Mouse (Mus musculus): ENCODE measurements around the gene Grhpr.
"Not testable (repeated sequence)": the region's sequence is repeated elsewhere in the genome, so short reads cannot be mapped to it uniquely, and the experiment has no call there.

Grhpr gene

DNA sequence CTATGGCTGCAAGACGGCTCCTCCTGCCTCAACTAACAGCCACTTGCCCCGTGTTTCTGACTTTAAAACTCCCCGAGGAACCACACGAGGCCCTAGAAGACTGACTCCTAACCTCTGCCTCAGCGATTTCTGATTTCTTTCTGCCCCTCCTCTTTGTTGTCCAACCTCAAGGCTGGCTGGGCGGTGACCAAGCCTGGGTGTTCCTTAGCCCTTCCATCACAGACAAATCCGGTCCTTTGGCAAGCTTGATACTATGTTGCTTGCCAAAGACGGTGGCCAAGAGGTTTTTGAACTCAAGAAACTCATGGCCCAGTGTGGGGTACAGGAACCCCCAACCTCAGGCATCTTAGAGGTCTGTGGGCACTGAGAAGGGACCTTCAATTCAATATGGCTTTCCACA lies 6.9 kb upstream of the Grhpr start:
- no peak for DNase-seq (ENCODE audit: low spot score in 2 of 2)

DNA sequence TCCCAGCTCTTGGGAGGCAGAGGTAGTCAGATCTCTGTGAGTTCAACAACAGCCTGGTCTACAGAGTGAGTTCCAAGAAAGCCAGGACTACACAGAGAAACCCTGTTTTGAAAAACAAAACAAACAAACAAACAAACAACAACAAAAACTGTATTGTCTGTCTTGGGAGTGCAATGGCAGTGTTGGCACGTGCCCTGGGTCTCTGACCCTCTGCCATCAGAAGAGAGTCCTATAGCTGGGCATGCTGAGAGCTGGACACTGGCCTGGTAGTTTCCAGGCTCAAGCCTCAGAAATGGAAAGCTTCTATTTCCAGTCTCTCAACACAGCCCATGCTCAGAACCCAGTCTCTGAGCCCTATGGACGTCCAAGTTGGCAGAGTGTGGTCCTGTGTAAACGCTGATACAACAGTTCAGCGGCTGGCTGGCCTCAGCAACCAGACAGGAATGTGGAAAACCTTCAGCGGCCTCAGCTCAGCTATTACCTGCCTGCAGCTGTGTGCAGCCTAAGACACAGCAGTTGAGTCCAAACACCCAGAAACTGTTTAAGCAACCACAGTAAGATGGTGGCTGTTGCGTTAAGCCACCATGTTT lies 5.1 kb upstream of the Grhpr start:
- DNase-seq (ENCODE audit: low spot score in 2 of 2), result no peak

- no peak for DNase-seq (ENCODE audit: low spot score in 2 of 2)
Measured at GRCm38 (mm10) chr4:44976921-44977710, 4.1 kb upstream of the Grhpr start.

DNA sequence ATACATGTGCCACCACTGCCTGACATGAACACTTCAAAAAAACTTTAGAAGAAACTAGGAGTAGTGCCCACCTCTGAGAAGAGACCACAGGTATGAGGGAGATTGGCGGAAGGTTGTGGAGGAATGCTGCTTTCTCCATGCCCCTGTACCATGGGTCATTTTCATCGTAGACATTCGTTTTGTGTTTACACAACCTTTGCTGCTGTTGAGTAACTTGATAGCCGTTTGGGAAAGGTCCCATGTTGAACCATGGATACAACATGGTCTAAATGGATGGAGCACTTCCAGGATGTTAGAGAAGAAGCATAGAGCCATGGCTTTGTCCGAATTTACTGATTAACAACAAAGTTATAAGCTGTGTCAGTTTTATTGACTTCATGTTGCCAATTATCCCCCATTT lies 3.0 kb upstream of the Grhpr start:
- no peak for DNase-seq (ENCODE audit: low spot score in 2 of 2)

DNA sequence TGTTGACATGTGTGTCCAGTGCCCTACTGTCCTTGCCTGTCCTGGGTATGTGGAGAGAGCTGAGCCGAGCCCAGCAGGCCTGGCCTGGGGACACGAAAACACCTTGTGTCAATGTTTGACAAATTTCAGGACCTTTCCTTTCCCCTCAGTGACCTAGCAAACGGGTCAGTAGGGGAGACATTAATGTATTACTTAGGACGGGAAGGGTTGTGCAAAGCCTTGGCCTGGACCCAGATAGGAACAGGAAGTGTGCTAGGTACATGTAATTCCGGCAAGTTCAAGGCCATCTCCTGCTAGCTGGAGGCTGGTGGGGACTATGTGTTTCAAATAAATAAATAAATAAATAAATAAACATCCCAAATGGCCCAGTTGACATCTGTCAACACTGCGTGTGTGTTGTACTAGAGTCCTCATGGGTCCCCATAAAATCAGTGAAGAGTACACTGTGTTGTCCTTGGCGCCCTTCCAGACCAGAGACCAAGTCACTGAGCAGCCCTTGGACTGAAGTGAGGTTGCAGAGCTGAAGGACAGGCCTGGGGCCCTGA lies 1.3 kb upstream of the Grhpr start:
- DNase-seq (ENCODE audit: low spot score in 2 of 2), result no peak

GRCm38 (mm10) chr4:44981974-44982287 lies 736 bp downstream of the Grhpr start:
- DNase-seq (ENCODE audit: low spot score in 2 of 2), result no peak

GRCm38 (mm10) chr4:44982440-44983130 lies 1.4 kb downstream of the Grhpr start:
- no peak for DNase-seq (ENCODE audit: low spot score in 2 of 2)

- DNase-seq (ENCODE audit: low spot score in 2 of 2), result no peak
Measured at GRCm38 (mm10) chr4:44983131-44983740, 2.0 kb downstream of the Grhpr start.

DNA sequence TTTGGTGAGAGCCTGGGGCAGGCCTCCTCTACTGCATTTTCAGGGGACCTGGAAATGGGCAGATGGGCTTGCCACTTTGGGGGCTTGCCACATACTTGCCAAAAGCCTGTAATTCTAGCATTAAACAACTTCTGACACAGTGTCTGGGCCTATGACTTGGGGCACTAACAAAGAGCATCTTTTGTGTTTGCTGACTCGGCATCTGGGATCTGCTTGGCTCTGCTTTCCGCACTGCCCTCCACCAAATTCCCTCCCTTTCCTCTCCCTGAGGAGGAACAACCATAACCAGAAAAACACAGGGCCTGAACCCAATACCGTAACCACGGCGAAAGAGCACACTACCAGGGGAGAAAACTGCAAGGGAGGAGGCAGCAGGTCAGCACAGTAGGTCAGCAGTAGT lies 9.4 kb downstream of the Grhpr start:
- no peak for DNase-seq (ENCODE audit: low spot score in 2 of 2)

DNA sequence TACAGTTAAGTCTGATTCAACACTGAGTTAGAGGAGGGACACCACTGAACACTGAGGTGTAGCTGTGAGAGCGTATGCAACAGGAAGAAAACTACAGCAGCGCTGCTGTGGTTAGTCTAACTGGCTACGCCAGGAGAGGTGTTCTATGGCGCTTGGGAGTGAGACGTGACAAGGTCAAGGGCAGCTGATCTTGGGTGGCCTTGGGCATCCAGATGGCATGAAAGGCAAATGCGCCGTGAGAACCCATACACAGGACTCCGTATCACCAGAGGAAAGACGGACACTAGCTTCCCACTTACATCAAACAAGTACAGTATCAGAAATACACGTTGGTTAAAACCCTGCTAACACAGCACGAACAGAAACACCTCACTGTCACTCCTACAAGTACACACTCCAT lies 11.1 kb downstream of the Grhpr start:
- DNase-seq (ENCODE audit: low spot score in 2 of 2), result not testable (repeated sequence)

GRCm38 (mm10) chr4:44993179-44993578 lies 12.0 kb downstream of the Grhpr start:
- DNase-seq (ENCODE audit: low spot score in 2 of 2), result not testable (repeated sequence)

DNA sequence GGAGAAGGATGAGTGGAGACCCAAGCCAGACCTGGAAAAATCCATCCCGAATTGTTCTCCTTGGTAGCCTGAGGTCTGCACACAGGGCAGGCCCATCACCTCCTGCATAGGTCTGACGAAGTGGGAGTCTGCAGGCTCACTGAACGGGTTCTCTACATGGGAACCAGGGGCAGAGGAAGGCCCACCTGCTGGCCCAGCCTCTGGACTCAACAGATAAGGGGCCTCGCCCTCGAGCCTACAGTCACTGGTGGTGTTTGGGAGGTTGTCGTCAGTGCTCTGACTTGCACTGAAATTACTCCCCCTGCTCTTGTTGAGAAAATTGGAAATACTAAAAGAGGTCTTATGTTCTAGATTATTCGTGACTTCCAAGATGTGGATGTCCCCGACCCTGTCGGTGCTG lies 12.7 kb downstream of the Grhpr start:
- DNase-seq (ENCODE audit: low spot score in 2 of 2), result no peak

DNA sequence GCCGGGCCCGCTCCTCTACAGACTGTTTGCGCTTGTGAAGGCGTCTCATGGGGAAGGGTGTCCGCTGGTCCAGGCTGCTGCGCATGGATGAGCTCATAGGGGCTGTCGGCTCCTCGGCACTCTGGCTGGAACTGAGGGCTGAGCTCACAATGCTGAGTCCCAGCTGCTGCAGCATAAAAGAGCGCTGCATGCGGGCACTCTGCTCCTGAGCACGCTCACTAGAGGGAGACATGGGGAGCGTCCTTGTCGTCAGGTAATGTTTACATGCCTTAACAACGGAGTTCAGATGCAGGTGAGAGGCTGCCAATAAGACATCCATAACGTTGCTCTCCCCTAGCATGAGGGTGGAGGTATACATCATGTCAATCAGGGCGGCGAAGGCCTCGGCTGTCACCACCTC lies 13.6 kb downstream of the Grhpr start:
- no peak for DNase-seq (ENCODE audit: low spot score in 2 of 2)

DNA sequence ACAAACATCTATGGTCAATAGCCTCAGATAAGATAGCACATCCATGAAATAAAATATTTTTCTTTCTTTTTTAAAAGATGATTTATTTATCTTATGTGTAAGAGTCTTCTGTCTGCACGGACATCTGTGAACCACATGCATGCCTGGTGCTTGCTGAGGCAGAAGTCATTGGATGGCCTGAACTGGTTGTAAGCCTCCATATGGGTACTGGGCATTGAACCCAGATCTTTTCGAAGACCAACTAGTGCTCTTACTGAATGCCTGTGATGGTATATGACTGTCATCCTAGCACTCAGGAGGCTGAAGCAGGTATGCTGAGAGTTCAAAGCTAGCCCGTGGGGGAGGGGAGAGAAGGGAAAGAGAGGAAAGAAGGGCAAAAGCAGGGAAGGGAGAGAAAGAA lies 16.9 kb downstream of the Grhpr start:
- no peak for DNase-seq (ENCODE audit: low spot score in 2 of 2)

DNA sequence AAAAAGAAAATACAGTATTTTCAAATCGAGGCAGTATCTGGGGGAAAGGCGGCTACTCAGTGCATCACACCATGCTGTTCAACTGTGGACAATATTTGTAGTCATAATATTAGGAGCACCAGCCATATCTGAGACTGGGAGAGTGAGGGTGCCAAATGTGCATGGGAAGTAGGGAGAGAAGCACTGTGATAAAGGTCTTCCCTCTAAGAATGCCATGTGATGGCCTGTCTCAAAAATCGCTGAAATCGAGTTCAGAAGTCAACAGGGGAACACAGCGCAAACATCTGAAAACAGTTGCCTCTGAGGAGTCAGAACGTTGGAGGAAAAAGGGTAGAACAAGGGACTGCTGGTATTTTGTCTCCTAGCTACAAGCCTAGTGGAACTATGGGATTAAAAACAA lies 18.8 kb downstream of the Grhpr start:
- no peak for DNase-seq (ENCODE audit: low spot score in 2 of 2)

DNA sequence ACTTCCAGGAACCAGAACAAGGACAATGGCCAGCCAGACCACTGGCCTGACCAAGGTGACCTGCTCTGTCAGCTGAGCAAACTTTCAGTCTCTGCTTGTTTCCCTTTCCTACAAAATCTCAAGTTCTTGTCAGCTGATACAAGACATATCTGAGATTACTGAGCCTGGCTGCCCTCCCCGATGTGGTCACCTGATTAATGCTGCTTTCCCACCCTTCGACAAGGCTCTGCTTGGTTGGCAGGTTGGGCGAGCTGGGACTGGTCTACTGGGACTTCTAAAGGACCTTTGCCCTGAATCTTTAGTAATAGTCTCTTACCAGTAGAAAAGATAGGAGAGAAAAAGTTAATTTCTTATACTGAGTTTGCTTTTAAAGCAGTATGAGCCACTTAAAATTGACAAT lies 24.3 kb downstream of the Grhpr start:
- DNase-seq (ENCODE audit: low spot score in 2 of 2), result no peak

- DNase-seq (ENCODE audit: low spot score in 2 of 2), result no peak
Measured at GRCm38 (mm10) chr4:45010806-45011415, 29.7 kb downstream of the Grhpr start.

DNA sequence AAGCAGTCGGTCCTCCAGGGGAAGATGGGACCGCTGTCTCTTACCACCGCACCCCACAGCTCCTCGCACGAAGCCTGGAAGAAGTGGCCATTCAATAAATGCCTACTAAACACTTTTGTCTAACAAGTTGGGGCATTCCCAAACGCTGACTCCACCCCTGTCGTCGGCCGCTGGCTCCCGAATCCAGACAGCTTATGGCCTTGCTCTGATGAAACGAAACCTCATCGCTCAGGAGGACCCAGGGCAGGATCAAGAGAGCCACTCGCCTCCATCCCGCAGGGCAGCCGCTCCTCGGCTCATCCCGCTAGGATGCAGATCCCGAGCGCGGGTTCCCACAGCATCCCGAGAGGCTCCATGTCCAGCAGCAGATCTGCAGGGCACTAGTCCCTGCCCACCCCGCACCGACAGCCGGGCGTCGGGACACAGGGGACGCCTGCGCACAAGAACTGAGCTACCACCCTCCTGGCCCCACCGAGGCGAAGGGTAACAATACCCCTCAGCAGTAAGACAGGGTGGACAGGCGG lies 30.4 kb downstream of the Grhpr start:
- DNase-seq (ENCODE audit: low spot score in 2 of 2), result peak in 1 of 2 experiments; percentile 45

DNA sequence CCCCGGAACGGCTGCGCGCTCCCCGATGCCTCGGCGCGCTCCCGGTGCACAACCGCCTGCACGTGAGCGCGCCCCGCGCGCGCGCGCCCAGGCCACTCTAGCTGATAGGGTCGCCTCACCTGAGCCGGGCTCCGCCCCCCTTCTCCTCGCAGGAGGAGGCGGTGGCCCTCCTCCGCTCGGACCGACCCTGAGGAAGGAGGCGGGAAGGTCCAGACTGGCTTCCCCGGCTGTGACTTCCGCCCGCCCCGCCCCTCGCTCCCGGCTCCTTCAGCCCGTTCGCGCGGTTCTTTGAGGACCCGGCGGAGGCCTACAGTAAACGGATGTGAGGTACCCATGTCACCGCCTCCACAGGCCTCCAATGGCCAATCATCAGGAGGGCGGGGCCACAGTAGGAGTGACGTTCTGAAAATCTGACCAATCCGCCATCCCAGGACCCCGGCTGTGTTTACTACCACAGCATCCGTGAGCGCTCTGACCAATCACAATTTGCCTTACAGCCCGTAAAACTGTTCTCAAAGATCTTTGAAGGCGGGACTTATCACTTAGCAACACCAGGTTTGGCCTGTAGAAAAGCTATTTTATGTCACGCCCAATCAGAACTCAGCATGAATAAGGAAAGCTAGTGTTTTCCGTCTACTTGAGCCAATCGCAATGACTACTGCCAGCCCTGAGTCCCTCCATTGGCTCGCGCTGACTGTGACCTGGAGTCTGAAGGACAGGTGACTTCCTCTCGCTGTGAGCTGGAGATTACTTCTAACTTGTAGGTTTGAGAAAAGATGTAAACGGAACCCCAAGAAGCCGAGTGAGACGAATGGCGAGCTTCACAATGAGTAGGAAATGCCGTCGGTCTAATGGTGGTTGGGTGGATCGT lies 31.1 kb downstream of the Grhpr start, which contains the start of gene Zbtb5:
Gene Zbtb5, minus strand, starts transcription at position 308 of the 871 bp plus-strand sequence.
- peak; percentile 100 for DNase-seq (ENCODE audit: low spot score in 2 of 2)

GRCm38 (mm10) chr4:45013031-45013431 lies 31.8 kb downstream of the Grhpr start:
- peak in 1 of 2 experiments; percentile 14 for DNase-seq (ENCODE audit: low spot score in 2 of 2)

GRCm38 (mm10) chr4:45013537-45013936 lies 32.3 kb downstream of the Grhpr start:
- no peak for DNase-seq (ENCODE audit: low spot score in 2 of 2)

All from right cerebral cortex, postnatal 36 days (tissue).